Mouse (Mus musculus) small intestine, adult 2 months (tissue): ENCODE measurements around the gene Phactr1.

ENCODE experiments used
- CTCF ChIP-seq: fragments of 200-500 bp; IDR thresholded peaks from 2 replicates; pipeline ENCODE4 v1.5.1; 2012; ENCODE audit warnings: low read depth, mild to moderate bottlenecking, control low read depth, inconsistent platforms, low read length, moderate library complexity, mixed read lengths; ENCODE audit not compliant: insufficient replicate concordance, insufficient read length; ENCODE audit errors: extremely low read depth
- POLR2A ChIP-seq: fragments of 200-500 bp; IDR thresholded peaks from 2 replicates; pipeline ENCODE4 v1.6.1; 2012; ENCODE audit warnings: low read depth, mild to moderate bottlenecking, control low read depth, inconsistent platforms, low read length, moderate library complexity

DNA sequence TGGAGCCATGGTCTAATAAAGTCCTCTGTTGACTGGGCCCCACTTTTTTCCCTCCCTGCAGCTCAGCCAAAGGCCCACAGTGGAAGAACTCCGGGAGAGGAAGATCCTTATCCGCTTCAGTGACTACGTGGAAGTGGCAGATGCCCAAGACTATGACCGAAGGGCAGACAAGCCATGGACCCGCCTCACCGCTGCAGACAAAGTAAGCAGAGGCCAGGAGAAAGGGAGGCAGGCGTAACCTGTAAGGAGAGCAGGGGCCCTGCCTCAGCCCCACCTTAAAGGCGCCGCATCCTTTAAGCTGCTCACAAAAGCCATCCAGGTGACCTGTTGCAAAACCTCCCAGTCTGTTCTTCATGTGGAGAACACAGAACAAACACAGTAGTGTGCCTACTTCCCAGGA, 452.4 kb downstream of the Phactr1 start:
- TF ChIP-seq CTCF, result no peak
- no peak for TF ChIP-seq POLR2A
